Mouse (Mus musculus): ENCODE data around the gene Fndc4.

Fndc4 gene

DNA sequence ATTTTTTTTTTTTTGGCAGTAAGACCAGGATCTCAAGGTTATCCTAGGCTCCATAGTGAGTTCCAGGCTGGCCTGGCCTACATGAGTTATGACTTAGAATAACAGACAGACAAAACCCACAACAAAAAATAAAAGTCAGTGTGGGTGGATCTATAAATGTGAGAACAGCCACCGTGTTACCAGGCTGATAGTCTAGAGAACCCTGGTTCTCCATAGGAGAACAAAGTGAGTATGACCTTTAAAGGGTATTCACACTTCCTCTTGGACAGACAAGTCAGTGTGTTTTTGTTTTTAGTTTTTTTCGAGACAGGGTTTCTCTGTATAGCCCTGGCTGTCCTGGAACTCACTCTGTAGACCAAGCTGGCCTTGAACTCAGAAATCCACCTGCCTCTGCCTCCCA lies 39.9 kb downstream of the Fndc4 start:
- DNase-seq (ENCODE audit: low spot score) = no peak

DNA sequence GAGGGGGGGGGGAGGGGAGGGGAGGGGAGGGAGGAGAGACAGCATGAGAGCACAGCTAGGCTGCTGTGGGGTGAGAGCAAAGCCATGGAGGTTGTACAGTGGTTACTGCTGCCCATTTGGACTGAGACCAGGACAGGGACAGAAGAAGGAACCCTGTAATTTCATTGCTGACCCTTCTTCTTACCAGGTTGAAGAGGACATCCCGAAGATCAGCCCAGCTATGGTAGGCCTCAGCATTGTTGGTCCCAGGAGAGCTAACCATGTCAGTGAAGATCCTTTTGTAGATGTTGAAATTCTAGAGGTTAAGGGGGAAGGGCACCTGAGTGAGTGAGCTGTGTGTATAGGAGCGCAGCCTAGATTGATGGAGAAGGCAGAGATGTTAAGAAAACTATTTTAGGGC lies 40.5 kb downstream of the Fndc4 start:
- DNase-seq (ENCODE audit: low spot score) = no peak

DNA sequence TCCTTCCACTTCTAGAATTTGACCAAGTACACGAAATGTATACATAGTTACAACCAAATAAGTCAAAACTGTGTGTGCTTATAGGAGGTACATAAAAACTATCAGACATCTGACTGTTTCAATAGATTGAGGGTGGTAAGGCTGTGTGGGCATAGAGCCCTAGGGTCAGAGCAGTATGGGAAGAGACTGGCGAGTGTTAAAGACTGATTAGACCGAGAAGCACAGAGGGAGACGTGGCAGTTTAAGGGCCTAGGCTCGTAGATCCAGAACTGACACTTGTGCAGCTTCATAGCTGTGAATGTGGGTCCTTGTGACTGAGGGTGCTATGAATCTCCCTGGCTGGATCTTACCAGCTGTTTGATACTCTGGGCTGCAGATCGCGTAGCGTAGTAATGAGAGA lies 41.0 kb downstream of the Fndc4 start:
- DNase-seq (ENCODE audit: low spot score) = no peak

DNA sequence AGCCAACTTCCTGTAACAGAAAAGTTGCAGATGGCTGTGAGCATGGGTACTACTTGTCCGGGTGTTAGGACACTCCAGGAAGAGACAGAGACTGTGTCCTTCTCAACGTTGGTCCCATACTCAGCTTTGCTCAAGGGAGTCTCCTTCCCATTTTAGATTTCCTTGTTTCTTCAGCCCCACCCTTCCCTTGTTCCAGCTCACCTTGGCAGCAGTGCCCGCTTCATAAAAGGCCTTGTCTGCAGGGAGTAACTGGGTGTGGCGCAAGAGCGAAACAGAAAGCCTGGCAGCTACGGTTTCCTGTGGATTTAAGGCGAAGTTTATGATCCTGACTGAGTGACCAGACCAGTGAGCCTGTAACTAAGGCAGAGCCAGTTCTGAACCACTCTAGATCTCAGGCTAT lies 41.4 kb downstream of the Fndc4 start:
- DNase-seq (ENCODE audit: low spot score) = peak; percentile 47

DNA sequence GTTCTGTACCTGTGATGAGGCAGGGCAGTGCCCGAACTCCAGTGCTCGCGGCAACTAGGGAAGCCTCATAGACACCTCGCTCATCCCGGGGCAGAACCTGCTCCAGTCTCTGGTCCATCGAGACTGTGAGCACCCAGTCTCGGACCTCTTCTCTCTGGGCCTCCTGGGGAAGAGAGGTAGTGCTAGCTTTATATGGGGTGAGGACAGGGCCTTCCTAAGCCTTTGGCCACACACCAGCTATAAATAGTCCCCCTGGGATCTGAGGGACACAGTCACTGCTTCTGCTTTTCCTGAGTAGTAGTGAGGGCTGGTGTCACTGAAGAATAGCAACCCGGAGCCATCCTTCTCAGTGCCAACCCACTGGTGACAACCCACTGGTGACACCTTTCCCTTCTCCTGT lies 42.1 kb downstream of the Fndc4 start:
- no peak for DNase-seq (ENCODE audit: low spot score)

DNA sequence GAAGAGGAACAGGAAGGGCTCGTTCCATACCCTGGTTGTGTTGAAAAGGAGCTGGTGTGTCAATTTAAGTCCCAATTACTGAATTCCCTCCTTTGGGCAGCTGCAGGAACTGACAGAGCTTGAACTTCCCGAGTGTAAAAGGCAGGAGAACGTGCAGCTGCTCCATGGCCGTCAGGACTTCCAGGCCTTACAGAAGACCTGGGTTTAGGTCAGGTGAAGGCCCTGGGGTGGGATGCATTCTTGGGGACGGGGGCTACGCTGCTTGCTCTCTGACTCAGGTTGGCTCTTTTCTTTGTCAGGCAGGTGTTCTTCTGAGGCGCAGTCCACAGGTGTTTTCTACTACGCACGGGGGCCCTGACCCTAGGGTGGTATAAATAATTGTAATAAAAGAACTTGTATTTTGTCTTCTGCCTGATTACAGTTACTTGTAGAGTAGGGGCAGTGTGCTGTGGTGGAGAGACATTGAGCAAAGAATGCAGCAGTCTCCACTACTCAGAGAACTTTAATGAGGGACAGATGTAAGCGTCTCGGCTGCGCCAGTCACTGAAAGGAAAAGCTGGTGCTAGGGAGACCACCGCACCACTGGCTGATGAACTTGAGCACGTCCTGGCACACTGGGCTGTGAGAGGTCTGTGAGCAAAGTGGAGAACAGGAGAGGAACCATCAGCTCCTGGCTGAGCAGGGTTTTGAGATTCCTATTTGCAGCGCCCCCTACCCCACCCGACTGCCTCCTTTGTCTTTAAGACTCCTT lies 42.9 kb downstream of the Fndc4 start:
- DNase-seq (ENCODE audit: low spot score) = no peak

DNA sequence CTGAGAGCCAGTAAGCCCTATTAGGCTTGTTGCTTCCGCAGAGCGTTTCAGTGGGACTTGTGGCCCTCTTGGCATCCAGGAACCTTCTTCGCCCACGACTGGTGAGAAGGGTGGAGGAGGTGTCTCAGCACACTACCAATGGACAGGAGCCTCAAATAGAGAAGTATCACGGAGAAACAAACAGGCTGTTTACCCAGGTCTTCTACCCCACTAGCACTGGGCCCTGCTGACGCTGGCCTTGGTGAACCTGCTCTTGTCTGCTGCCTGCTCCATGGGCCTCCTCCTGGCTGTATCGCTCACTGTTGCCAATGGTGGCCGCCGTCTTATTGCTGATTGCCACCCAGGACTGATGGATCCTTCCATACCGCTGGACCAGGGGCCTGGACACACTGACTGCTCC lies 43.7 kb downstream of the Fndc4 start:
- DNase-seq (ENCODE audit: low spot score) = no peak

DNA sequence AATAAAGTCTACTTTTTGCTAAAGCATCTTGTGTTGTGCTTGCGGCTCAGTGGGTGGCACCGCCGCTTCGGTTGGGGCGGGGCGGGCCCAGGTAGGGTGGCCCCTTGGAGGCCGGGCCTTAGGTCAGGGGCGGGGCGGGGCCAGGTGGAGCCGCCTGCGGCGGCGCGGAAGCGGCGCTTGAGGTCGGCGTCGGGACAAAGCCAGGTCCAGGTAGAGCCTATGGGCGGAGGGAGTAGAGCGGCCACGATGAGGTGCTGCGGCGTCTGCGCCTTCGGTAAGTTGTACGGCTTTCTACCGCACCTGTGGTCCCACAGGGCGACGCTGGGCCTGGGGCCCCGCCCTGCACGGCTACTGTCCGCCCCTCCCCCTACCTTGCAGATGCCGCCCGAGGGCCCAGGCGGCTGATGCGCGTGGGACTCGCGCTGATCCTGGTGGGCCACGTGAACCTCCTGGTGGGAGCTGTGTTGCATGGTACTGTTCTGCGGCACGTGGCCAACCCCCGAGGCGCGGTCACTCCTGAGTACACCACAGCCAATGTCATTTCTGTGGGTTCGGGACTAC lies 44.3 kb downstream of the Fndc4 start, which contains the start of gene Krtcap3:
TSS of gene Krtcap3 (plus strand) at position 151 of the 561 bp plus-strand sequence.
- no peak for DNase-seq (ENCODE audit: low spot score)

DNA sequence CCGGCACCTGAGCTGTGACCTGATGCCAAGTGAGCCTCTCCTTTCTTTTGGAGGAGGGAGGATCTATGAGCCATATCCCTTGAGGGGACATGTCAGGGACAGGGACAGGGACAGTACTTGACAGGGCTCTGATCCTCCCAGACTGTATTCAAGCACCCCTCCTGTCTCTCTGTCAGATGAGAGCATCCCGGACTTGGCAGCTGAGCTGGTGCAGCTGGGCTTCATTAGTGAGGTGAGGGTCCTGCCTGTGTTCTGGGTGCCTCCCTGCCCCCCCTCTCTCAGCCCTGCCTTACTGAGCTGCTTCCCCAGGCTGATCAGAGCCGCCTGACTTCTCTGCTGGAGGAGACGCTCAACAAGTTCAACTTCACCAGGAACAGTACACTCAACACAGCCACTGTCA lies 45.2 kb downstream of the Fndc4 start:
- DNase-seq (ENCODE audit: low spot score) = no peak
